Mouse (Mus musculus): Measurements from ENCODE around the gene Adam12. TPM values are rescaled to one million over a fixed set of nuclear protein-coding genes. Genes with fewer than 3 reads are reported as not detected.

Gene Adam12
- polyA plus RNA-seq, 1 experiment: 0.58 TPM

GRCm38 (mm10) chr7:134079980-134080725 lies 151.8 kb downstream of the Adam12 start:
- WGBS: 86% methylated on average over 17 of the region's 17 CpGs

GRCm38 (mm10) chr7:134077684-134078083 lies 154.3 kb downstream of the Adam12 start:
- 92% methylated on average over 4 of the region's 4 CpGs for WGBS

More at GRCm38 (mm10) chr7:134079980-134080725, 151.8 kb downstream of the Adam12 start:
- Histone ChIP-seq H3K27ac (ENCODE audit: insufficient read depth, low read length) (no peak overlapping the region), H3K4me1 (ENCODE audit: control insufficient read depth, insufficient read depth, insufficient read length) (no peaks in the 10 kb centered on the region), H3K27me3 (ENCODE audit: control insufficient read depth, insufficient read depth, low read length) (no peaks in the 10 kb centered on the region), H3K4me3 (ENCODE audit: extremely low read depth, insufficient read depth, insufficient read length) (no peak overlapping the region), H3K36me3 (ENCODE audit: control insufficient read depth, insufficient read depth, low read length) (no peaks in the 10 kb centered on the region)
- no peak for DNase-seq (ENCODE audit: low read depth in 1 of 2, low spot score in 2 of 2)
- TF ChIP-seq POLR2A (IDR thresholded peaks at IDR 0.05; ENCODE audit: low read depth, low read length) (no peak), CTCF (IDR thresholded peaks at IDR 0.05; ENCODE audit: extremely low read depth, insufficient read depth, insufficient read length, insufficient replicate concordance) (no peak)

GRCm38 (mm10) chr7:134073011-134073410 lies 158.9 kb downstream of the Adam12 start:
- H3K36me3 ChIP-seq (ENCODE audit: control insufficient read depth, insufficient read depth, low read length): no peaks in the 10 kb centered on the region
- TF ChIP-seq CTCF (IDR thresholded peaks at IDR 0.05; ENCODE audit: extremely low read depth, insufficient read depth, insufficient read length, insufficient replicate concordance) (no peak), POLR2A (IDR thresholded peaks at IDR 0.05; ENCODE audit: low read depth, low read length) (no peak)
- no peak overlapping the region for H3K4me3 ChIP-seq (ENCODE audit: extremely low read depth, insufficient read depth, insufficient read length)
- H3K27me3 ChIP-seq (ENCODE audit: control insufficient read depth, insufficient read depth, low read length): no peaks in the 10 kb centered on the region
- H3K4me1 ChIP-seq (ENCODE audit: control insufficient read depth, insufficient read depth, insufficient read length): no peaks in the 10 kb centered on the region
- 78% methylated on average over 5 of the region's 5 CpGs for WGBS
- no peak overlapping the region for H3K27ac ChIP-seq (ENCODE audit: insufficient read depth, low read length)
- no peak for DNase-seq (ENCODE audit: low read depth in 1 of 2, low spot score in 2 of 2)

More at GRCm38 (mm10) chr7:134077684-134078083, 154.3 kb downstream of the Adam12 start:
- H3K4me1 ChIP-seq (ENCODE audit: control insufficient read depth, insufficient read depth, insufficient read length): no peaks in the 10 kb centered on the region
- no peaks in the 10 kb centered on the region for H3K27me3 ChIP-seq (ENCODE audit: control insufficient read depth, insufficient read depth, low read length)
- H3K27ac ChIP-seq (ENCODE audit: insufficient read depth, low read length): no peak overlapping the region
- H3K4me3 ChIP-seq (ENCODE audit: extremely low read depth, insufficient read depth, insufficient read length): no peak overlapping the region
- no peak for TF ChIP-seq CTCF (IDR thresholded peaks at IDR 0.05; ENCODE audit: extremely low read depth, insufficient read depth, insufficient read length, insufficient replicate concordance)
- TF ChIP-seq POLR2A (IDR thresholded peaks at IDR 0.05; ENCODE audit: low read depth, low read length): no peak
- H3K36me3 ChIP-seq (ENCODE audit: control insufficient read depth, insufficient read depth, low read length): no peaks in the 10 kb centered on the region
- no peak for DNase-seq (ENCODE audit: low read depth in 1 of 2, low spot score in 2 of 2)

- TF ChIP-seq CTCF (IDR thresholded peaks at IDR 0.05; ENCODE audit: extremely low read depth, insufficient read depth, insufficient read length, insufficient replicate concordance) (no peak), POLR2A (IDR thresholded peaks at IDR 0.05; ENCODE audit: low read depth, low read length) (no peak)
- Histone ChIP-seq H3K27me3 (ENCODE audit: control insufficient read depth, insufficient read depth, low read length) (no peaks in the 10 kb centered on the region), H3K4me3 (ENCODE audit: extremely low read depth, insufficient read depth, insufficient read length) (no peak overlapping the region), H3K27ac (ENCODE audit: insufficient read depth, low read length) (no peak overlapping the region), H3K4me1 (ENCODE audit: control insufficient read depth, insufficient read depth, insufficient read length) (no peaks in the 10 kb centered on the region), H3K36me3 (ENCODE audit: control insufficient read depth, insufficient read depth, low read length) (no peaks in the 10 kb centered on the region)
- WGBS: 79% methylated on average over 11 of the region's 11 CpGs
- DNase-seq (ENCODE audit: low read depth in 1 of 2, low spot score in 2 of 2): no peak
Observed at GRCm38 (mm10) chr7:134071153-134071885, 160.6 kb downstream of the Adam12 start.

- no peaks in the 10 kb centered on the region for H3K4me1 ChIP-seq (ENCODE audit: control insufficient read depth, insufficient read depth, insufficient read length)
- no peak overlapping the region for H3K27ac ChIP-seq (ENCODE audit: insufficient read depth, low read length)
- WGBS: 64% methylated on average over 4 of the region's 4 CpGs
- no peaks in the 10 kb centered on the region for H3K27me3 ChIP-seq (ENCODE audit: control insufficient read depth, insufficient read depth, low read length)
- TF ChIP-seq CTCF (IDR thresholded peaks at IDR 0.05; ENCODE audit: extremely low read depth, insufficient read depth, insufficient read length, insufficient replicate concordance) (no peak), POLR2A (IDR thresholded peaks at IDR 0.05; ENCODE audit: low read depth, low read length) (no peak)
- no peak overlapping the region for H3K4me3 ChIP-seq (ENCODE audit: extremely low read depth, insufficient read depth, insufficient read length)
- no peaks in the 10 kb centered on the region for H3K36me3 ChIP-seq (ENCODE audit: control insufficient read depth, insufficient read depth, low read length)
- no peak for DNase-seq (ENCODE audit: low read depth in 1 of 2, low spot score in 2 of 2)
Observed at GRCm38 (mm10) chr7:134062629-134063028, 169.3 kb downstream of the Adam12 start.

GRCm38 (mm10) chr7:134052486-134052885 lies 179.5 kb downstream of the Adam12 start:
- TF ChIP-seq POLR2A (IDR thresholded peaks at IDR 0.05; ENCODE audit: low read depth, low read length) (no peak), CTCF (IDR thresholded peaks at IDR 0.05; ENCODE audit: extremely low read depth, insufficient read depth, insufficient read length, insufficient replicate concordance) (no peak)
- no peaks in the 10 kb centered on the region for H3K27me3 ChIP-seq (ENCODE audit: control insufficient read depth, insufficient read depth, low read length)
- no peaks in the 10 kb centered on the region for H3K36me3 ChIP-seq (ENCODE audit: control insufficient read depth, insufficient read depth, low read length)
- DNase-seq (ENCODE audit: low read depth in 1 of 2, low spot score in 2 of 2): no peak
- 74% methylated on average over 2 of the region's 2 CpGs for WGBS
- no peaks in the 10 kb centered on the region for H3K4me1 ChIP-seq (ENCODE audit: control insufficient read depth, insufficient read depth, insufficient read length)
- H3K27ac ChIP-seq (ENCODE audit: insufficient read depth, low read length): no peak overlapping the region
- no peak overlapping the region for H3K4me3 ChIP-seq (ENCODE audit: extremely low read depth, insufficient read depth, insufficient read length)

Data from spleen, adult 2 months (tissue).